In the genomic region with DNA sequence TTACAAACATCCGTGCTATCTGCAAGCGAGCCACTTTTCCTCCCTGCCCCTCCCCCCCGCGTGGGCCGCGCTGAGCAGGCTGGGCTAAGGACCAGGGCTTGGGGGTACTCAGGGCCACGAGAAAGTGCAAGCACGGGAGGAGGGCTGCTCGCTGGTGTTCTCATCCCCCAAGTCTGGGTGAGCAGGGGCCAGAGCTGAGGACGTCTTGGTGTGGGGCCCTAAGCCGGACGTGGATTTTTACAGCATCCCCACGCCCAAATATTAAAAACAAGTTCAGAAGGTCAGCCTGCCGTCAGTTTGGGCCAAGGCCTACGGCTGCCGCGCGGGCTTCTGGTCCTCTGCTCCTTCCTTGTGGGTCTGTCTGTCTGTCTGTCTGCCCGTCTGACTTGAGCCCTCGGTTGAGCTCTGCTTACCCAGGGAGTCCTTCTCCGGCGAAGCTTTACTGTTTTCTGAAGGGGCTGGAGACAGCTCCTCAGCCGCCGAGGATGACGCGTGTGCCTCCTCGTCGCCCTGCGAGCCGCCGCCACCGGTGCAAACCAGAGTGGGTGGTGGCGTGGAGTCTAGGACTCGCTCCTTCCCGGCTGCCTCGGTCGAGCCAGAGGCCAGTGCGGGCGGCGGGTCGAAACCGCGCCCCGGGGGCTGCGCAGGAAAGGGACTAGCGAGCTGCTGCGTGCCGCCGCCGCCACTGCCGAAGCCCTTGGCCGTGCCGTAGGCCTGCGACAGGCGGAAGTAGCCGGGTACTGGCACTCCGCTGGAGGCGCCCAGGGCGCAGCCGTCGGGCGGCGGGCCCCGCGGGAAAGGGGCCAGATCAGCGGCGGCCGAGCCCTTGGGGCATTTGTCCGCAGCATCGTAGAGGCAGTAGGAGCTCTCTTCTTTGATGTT, we compare ENCODE assay signal across 9 mouse cellular contexts. TPM values are rescaled to one million over a fixed set of nuclear protein-coding genes. Genes with fewer than 3 reads are reported as not detected.
A peak's percentile ranks its signal among the peaks of the same experiment; 100 is the strongest.
DNase-seq lines count a peak whose midpoint lies in the region; ATAC-seq lines count a peak whose summit lies in the region.
"Had no signal": no experiment of that assay in that cellular context is flagged by ENCODE, and none has a peak within 500 bp of the region (broad histone marks: within the 10 kb centered on the region; RNA-seq: fewer than 3 reads in every experiment).

No protein-coding gene starts in this region.

- no peaks in the 10 kb centered on the region for H3K36me3 ChIP-seq in midbrain, embryonic 11.5 days (ENCODE audit: control insufficient read depth, insufficient read depth, low read length)

- H3K27me3 ChIP-seq in midbrain, embryonic 11.5 days (ENCODE audit: control insufficient read depth, insufficient read depth, low read length) = peaks cover 95% of the 10 kb centered on the region

- no peak overlapping the region for H3K4me3 ChIP-seq in midbrain, embryonic 11.5 days (ENCODE audit: low read depth, low read length)

- no peak overlapping the region for H3K9ac ChIP-seq in midbrain, embryonic 11.5 days (ENCODE audit: low read length)

- no peaks in the 10 kb centered on the region; the same call in 1 of the 2 replicates for H3K4me1 ChIP-seq in midbrain, embryonic 11.5 days (ENCODE audit: control insufficient read depth, insufficient read depth, low read length)

- no peak overlapping the region for H3K27ac ChIP-seq in midbrain, embryonic 11.5 days (ENCODE audit: low read depth, low read length)

- intact Hi-C loops in left cerebral cortex, postnatal 4 days (cut with DNase I) = no loop called here

- 1% methylated on average over 69 of the region's 70 CpGs for WGBS in midbrain, embryonic 11.5 days

- ATAC-seq in midbrain, embryonic 11.5 days (ENCODE audit: low FRiP score) = no peak

- no peaks in the 10 kb centered on the region for H3K9me3 ChIP-seq in midbrain, embryonic 11.5 days (ENCODE audit: control insufficient read depth, low read length)

- peak; percentile 13 for DNase-seq in right cerebral cortex, postnatal 25 days
- no peak for DNase-seq in right cerebral cortex, adult 18-20 months
- DNase-seq in gastrocnemius, adult 8-10 months (ENCODE audit: low spot score in 2 of 2) = peak; percentile 74 to 76
- DNase-seq in kidney, postnatal 36 days = peak; percentile 92 to 93
- DNase-seq in urinary bladder, postnatal 10 days (ENCODE audit: low spot score) = peak; percentile 62
- DNase-seq in layer of hippocampus, adult 18-20 months (ENCODE audit: low spot score in 2 of 2) = no peak
- no peak for DNase-seq in left cerebral cortex, postnatal 4 days
- no peak for DNase-seq in midbrain, embryonic 11.5 days (ENCODE audit: low spot score, missing footprints)
- DNase-seq: lung, adult 18-20 months had no signal

- H3K4me2 ChIP-seq in midbrain, embryonic 11.5 days = no peak overlapping the region

RNA-seq across cellular contexts. Expression of a gene that starts 2.9 kb away (rescaled TPM):
- total RNA-seq in gastrocnemius, adult 8-10 months (2022) = 1 to 10 TPM; 5.2 to 8.3 (median 7.5) TPM
- not detected for total RNA-seq in layer of hippocampus, adult 18-20 months (2021)
- total RNA-seq in left cerebral cortex, postnatal 4 days (2021) = not detected
- not detected in 2 replicates for polyA plus RNA-seq in midbrain, embryonic 11.5 days (2014; fragmentation: Nextera tagmentation; extraction: Ambion mirVana)

RNA-seq across cellular contexts. Expression of a gene that starts 6.9 kb away (rescaled TPM):
- total RNA-seq in gastrocnemius, adult 8-10 months (2022) = 10 to 100 TPM; 14.5 to 15.2 (median 14.8) TPM
- not detected for total RNA-seq in layer of hippocampus, adult 18-20 months (2021)
- not detected for total RNA-seq in left cerebral cortex, postnatal 4 days (2021)
- not detected in 2 replicates for polyA plus RNA-seq in midbrain, embryonic 11.5 days (2014; fragmentation: Nextera tagmentation; extraction: Ambion mirVana)

RNA-seq across cellular contexts. Expression of a gene that starts 11.8 kb away (rescaled TPM):
- 1 to 10 TPM; 2.0 to 3.0 (median 2.9) TPM for total RNA-seq in gastrocnemius, adult 8-10 months (2022)
- not detected for total RNA-seq in layer of hippocampus, adult 18-20 months (2021)
- not detected for total RNA-seq in left cerebral cortex, postnatal 4 days (2021)
- polyA plus RNA-seq in midbrain, embryonic 11.5 days (2014; fragmentation: Nextera tagmentation; extraction: Ambion mirVana) = not detected in 2 replicates

RNA-seq across cellular contexts. Expression of a gene that starts 12.1 kb away (rescaled TPM):
- 1 to 10 TPM; 4.7 to 5.9 (median 5.4) TPM for total RNA-seq in gastrocnemius, adult 8-10 months (2022)
- under 1 TPM in 1 of 2 experiments, not detected in 1; 0.36 TPM for total RNA-seq in layer of hippocampus, adult 18-20 months (2021)
- total RNA-seq in left cerebral cortex, postnatal 4 days (2021) = not detected
- polyA plus RNA-seq in midbrain, embryonic 11.5 days (2014; fragmentation: Nextera tagmentation; extraction: Ambion mirVana) = 0.14 TPM in 1 of 2 replicates, not detected in the other

RNA-seq across cellular contexts. Expression of a gene that starts 20.6 kb away (rescaled TPM):
- under 1 TPM; 0.36 to 0.80 (median 0.51) TPM for total RNA-seq in gastrocnemius, adult 8-10 months (2022)
- total RNA-seq in layer of hippocampus, adult 18-20 months (2021) = not detected
- not detected for total RNA-seq in left cerebral cortex, postnatal 4 days (2021)
- not detected in 2 replicates for polyA plus RNA-seq in midbrain, embryonic 11.5 days (2014; fragmentation: Nextera tagmentation; extraction: Ambion mirVana)

Comparison
In these comparisons a context has a peak if more than half of its experiments do, and no peak if none do; other contexts are left out.
1. DNase-seq: peak in right cerebral cortex, postnatal 25 days (single experiment), gastrocnemius, adult 8-10 months (2 of 2), kidney, postnatal 36 days (2 of 2) and urinary bladder, postnatal 10 days (single experiment); none in right cerebral cortex, adult 18-20 months (single experiment), layer of hippocampus, adult 18-20 months (0 of 2), left cerebral cortex, postnatal 4 days (single experiment) and midbrain, embryonic 11.5 days (single experiment).
2. RNA of a gene that starts 2.9 kb away (total RNA-seq): 5.2 to 8.3 TPM in gastrocnemius, adult 8-10 months; not detected in layer of hippocampus, adult 18-20 months and not detected in left cerebral cortex, postnatal 4 days; every median in the first group is over 4 times any median in the second.
3. RNA of a gene that starts 6.9 kb away (total RNA-seq): 14.5 to 15.2 TPM in gastrocnemius, adult 8-10 months; not detected in layer of hippocampus, adult 18-20 months and not detected in left cerebral cortex, postnatal 4 days; every median in the first group is over 10 times any median in the second.